ENCODE assay signal across 26 mouse cellular contexts in genomic region chr6:147744081-147744480, GRCm38 (mm10).
DNase-seq lines count a peak whose midpoint lies in the region; ATAC-seq lines count a peak whose summit lies in the region.
"Had no signal": no experiment of that assay in that cellular context is flagged by ENCODE, and none has a peak within 500 bp of the region (broad histone marks: within the 10 kb centered on the region; RNA-seq: fewer than 3 reads in every experiment).

No protein-coding gene starts in this region.

- H3K4me2 ChIP-seq in kidney, embryonic 16.5 days (replicated peaks; ENCODE audit: low read depth, low read length): no peak overlapping the region
- no peak overlapping the region for H3K4me2 ChIP-seq in lung, embryonic 15.5 days
- H3K4me2 ChIP-seq in embryonic facial prominence, embryonic 14.5 days (ENCODE audit: low read depth, low read length): no peak overlapping the region
- H3K4me2 ChIP-seq: embryonic facial prominence, embryonic 12.5 days; forebrain, embryonic 13.5 days; limb, embryonic 12.5 days had no signal

- no peaks in the 10 kb centered on the region for H3K9me3 ChIP-seq in kidney, embryonic 16.5 days (ENCODE audit: low read length)
- H3K9me3 ChIP-seq in lung, embryonic 15.5 days: no peaks in the 10 kb centered on the region
- H3K9me3 ChIP-seq in embryonic facial prominence, embryonic 14.5 days (ENCODE audit: control insufficient read depth, low read length): no peaks in the 10 kb centered on the region
- H3K9me3 ChIP-seq: embryonic facial prominence, embryonic 12.5 days; forebrain, embryonic 13.5 days; limb, embryonic 12.5 days had no signal

- ATAC-seq in cerebellum, adult (ENCODE audit: insufficient number of reproducible peaks, low FRiP score, low TSS enrichment): peak; percentile 15; the same call in 1 of the 2 replicates
- ATAC-seq in kidney, embryonic 16.5 days (ENCODE audit: low FRiP score, low TSS enrichment): 0 out of 2 replicates have a peak, but pooled peaks have one; percentile 21
- ATAC-seq in lung, embryonic 15.5 days (ENCODE audit: borderline replicate concordance, extremely low read depth, low FRiP score, low TSS enrichment): peak; percentile 42; the same call in 1 of the 2 replicates
- peak; percentile 53 for ATAC-seq in embryonic facial prominence, embryonic 14.5 days (ENCODE audit: low read depth)
- ATAC-seq: CD4-positive, CD25-positive, alpha-beta regulatory T cell, adult 4 months; forebrain, embryonic 13.5 days; hindbrain, embryonic 16.5 days had no signal

- H3K27ac ChIP-seq in kidney, embryonic 16.5 days (ENCODE audit: low read length): no peak overlapping the region
- no peak overlapping the region for H3K27ac ChIP-seq in lung, embryonic 15.5 days
- no peak overlapping the region for H3K27ac ChIP-seq in embryonic facial prominence, embryonic 14.5 days (replicated peaks; ENCODE audit: low read depth, low read length)
- H3K27ac ChIP-seq: embryonic facial prominence, embryonic 12.5 days; forebrain, embryonic 13.5 days; gastrocnemius, adult 2 months; layer of hippocampus, adult 2 months; limb, embryonic 12.5 days had no signal

- no peaks in the 10 kb centered on the region for H3K36me3 ChIP-seq in kidney, embryonic 16.5 days (ENCODE audit: insufficient read depth, low read length)
- H3K36me3 ChIP-seq in lung, embryonic 15.5 days: no peaks in the 10 kb centered on the region
- no peaks in the 10 kb centered on the region for H3K36me3 ChIP-seq in embryonic facial prominence, embryonic 14.5 days (ENCODE audit: control insufficient read depth, insufficient read depth, low read length)
- H3K36me3 ChIP-seq: embryonic facial prominence, embryonic 12.5 days; limb, embryonic 12.5 days had no signal

- H3K9ac ChIP-seq in kidney, embryonic 16.5 days (replicated peaks; ENCODE audit: low read length): no peak overlapping the region
- H3K9ac ChIP-seq in lung, embryonic 15.5 days: no peak overlapping the region
- H3K9ac ChIP-seq in embryonic facial prominence, embryonic 14.5 days (ENCODE audit: low read depth, low read length): no peak overlapping the region
- H3K9ac ChIP-seq: embryonic facial prominence, embryonic 12.5 days; forebrain, embryonic 13.5 days; limb, embryonic 12.5 days had no signal

- no peak for DNase-seq in cerebellum, adult 18-20 months
- no peak for DNase-seq in kidney, adult 8-10 months
- no peak for DNase-seq in lung, postnatal 36 days
- peak; percentile 67 for DNase-seq in embryonic facial prominence, embryonic 14.5 days (ENCODE audit: low spot score)
- no peak for DNase-seq in testis, postnatal 14 days (ENCODE audit: low spot score)
- DNase-seq: adrenal gland, postnatal 36 days; cerebellum, adult 11-12 months; cerebellum, postnatal 14 days; gastrocnemius, adult 2 months; heart, postnatal 4 days; kidney, adult 2 months; kidney, postnatal 25 days; lung, adult 18-20 months; lung, postnatal 4 days; right cerebral cortex, adult 18-20 months; thymus, adult 18-20 months; thymus, postnatal 36 days had no signal

- H3K4me1 ChIP-seq in kidney, embryonic 16.5 days (ENCODE audit: insufficient read depth, low read length): peaks cover 5% of the 10 kb centered on the region
- H3K4me1 ChIP-seq in lung, embryonic 15.5 days: no peaks in the 10 kb centered on the region
- H3K4me1 ChIP-seq in embryonic facial prominence, embryonic 14.5 days (ENCODE audit: control insufficient read depth, insufficient read depth, low read length): no peaks in the 10 kb centered on the region
- H3K4me1 ChIP-seq: forebrain, embryonic 13.5 days had no signal

- H3K4me3 ChIP-seq in kidney, embryonic 16.5 days (ENCODE audit: low read length): no peak overlapping the region
- H3K4me3 ChIP-seq in lung, embryonic 15.5 days: no peak overlapping the region
- no peak overlapping the region for H3K4me3 ChIP-seq in embryonic facial prominence, embryonic 14.5 days (ENCODE audit: low read depth, low read length)
- H3K4me3 ChIP-seq: embryonic facial prominence, embryonic 12.5 days; forebrain, embryonic 13.5 days; gastrocnemius, adult 2 months; layer of hippocampus, adult 2 months; limb, embryonic 12.5 days had no signal

- WGBS in kidney, embryonic 16.5 days: 55% methylated on average over 3 of the region's 3 CpGs
- 51% methylated on average over 3 of the region's 3 CpGs for WGBS in lung, embryonic 15.5 days
- WGBS in embryonic facial prominence, embryonic 14.5 days: 70% methylated on average over 3 of the region's 3 CpGs

- H3K27me3 ChIP-seq in kidney, embryonic 16.5 days (ENCODE audit: insufficient read depth, low read length): no peaks in the 10 kb centered on the region
- H3K27me3 ChIP-seq in lung, embryonic 15.5 days: no peaks in the 10 kb centered on the region
- H3K27me3 ChIP-seq in embryonic facial prominence, embryonic 14.5 days (replicated peaks; ENCODE audit: control insufficient read depth, insufficient read depth, low read length): no peaks in the 10 kb centered on the region
- H3K27me3 ChIP-seq: embryonic facial prominence, embryonic 12.5 days; forebrain, embryonic 13.5 days; limb, embryonic 12.5 days had no signal
